Mouse (Mus musculus) right cerebral cortex, postnatal 4 days (tissue): Measurements from ENCODE around the gene Pabpn1.
A peak's percentile ranks its signal among the peaks of the same experiment; 100 is the strongest.

Experiments used
- DNase-seq: peaks from one replicate; pipeline ENCODE4 v3.0.0-alpha.2; 2022

The Pabpn1 gene

GRCm38 (mm10) chr14:54893651-54894181 is 1.4 kb downstream of the Pabpn1 start:
- peak; percentile 90 for DNase-seq

GRCm38 (mm10) chr14:54894296-54895151 is 2.2 kb downstream of the Pabpn1 start:
- DNase-seq: peak; percentile 55

- no peak for DNase-seq
These were observed 5.1 kb downstream of the Pabpn1 start for GRCm38 (mm10) chr14:54897445-54897844.

- peak; percentile 61 for DNase-seq
These were observed 8.1 kb downstream of the Pabpn1 start for GRCm38 (mm10) chr14:54900383-54900782.

GRCm38 (mm10) chr14:54903641-54904040 is 11.3 kb downstream of the Pabpn1 start:
- no peak for DNase-seq

- no peak for DNase-seq
These were observed 16.4 kb downstream of the Pabpn1 start for GRCm38 (mm10) chr14:54908682-54909081.

GRCm38 (mm10) chr14:54912109-54912850 is 20.0 kb downstream of the Pabpn1 start:
- peak; percentile 58 for DNase-seq

GRCm38 (mm10) chr14:54912886-54913285 is 20.6 kb downstream of the Pabpn1 start, which contains the start of gene Slc22a17:
Gene Slc22a17 (minus strand): TSS chr14:54913132.
- peak; percentile 80 for DNase-seq

- no peak for DNase-seq
These were observed 21.0 kb downstream of the Pabpn1 start for GRCm38 (mm10) chr14:54913343-54913742.

GRCm38 (mm10) chr14:54920076-54920685 is 27.9 kb downstream of the Pabpn1 start:
- no peak for DNase-seq

- DNase-seq: no peak
These were observed 32.5 kb downstream of the Pabpn1 start for GRCm38 (mm10) chr14:54924641-54925348.

GRCm38 (mm10) chr14:54925349-54926342 is 33.3 kb downstream of the Pabpn1 start, which contains the start of gene Efs:
Gene Efs (minus strand): TSS chr14:54926126.
- DNase-seq: peak; percentile 51

- DNase-seq: peak; percentile 63
These were observed 34.3 kb downstream of the Pabpn1 start for GRCm38 (mm10) chr14:54926401-54927158.

GRCm38 (mm10) chr14:54927296-54927695 is 35.0 kb downstream of the Pabpn1 start:
- DNase-seq: no peak

- no peak for DNase-seq
These were observed 37.5 kb downstream of the Pabpn1 start for GRCm38 (mm10) chr14:54929801-54930200.

- no peak for DNase-seq
These were observed 38.1 kb downstream of the Pabpn1 start for GRCm38 (mm10) chr14:54930431-54930830.

- DNase-seq: no peak
These were observed 40.4 kb downstream of the Pabpn1 start, which contains the start of gene Il25 for GRCm38 (mm10) chr14:54932645-54933150. Gene Il25 (plus strand): TSS chr14:54932695.

- peak; percentile 58 for DNase-seq
These were observed 43.9 kb downstream of the Pabpn1 start, which contains the start of gene Cmtm5 for GRCm38 (mm10) chr14:54935904-54936830. Gene Cmtm5 (plus strand): TSS chr14:54936261.

- DNase-seq: no peak
These were observed 44.5 kb downstream of the Pabpn1 start for GRCm38 (mm10) chr14:54936831-54937160.
